Mouse (Mus musculus) liver, embryonic 11.5 days (tissue): ENCODE data around the gene Ivd. TPM values are rescaled to one million over a fixed set of nuclear protein-coding genes. Genes with fewer than 3 reads are reported as not detected.

ENCODE experiments used
- ATAC-seq: fragments of 200-750 bp; cut with Nextera tagmentation; replicated peaks from 2 replicates; pipeline ENCODE4 v1.8.0; 2017; ENCODE audit warnings: moderate number of reproducible peaks, mild to moderate bottlenecking, moderate TSS enrichment, moderate library complexity; ENCODE audit not compliant: low FRiP score
- DNase-seq: peaks from one replicate; pipeline ENCODE4 v3.0.0-alpha.2; 2017; ENCODE audit warnings: low spot score
- H3K27ac ChIP-seq: fragments of 300-500 bp; sonication (generic); 2 replicates; pipeline ENCODE4 v1.5.1; 2014; ENCODE audit warnings: mild to moderate bottlenecking, low read depth, low read length, control low read depth
- H3K27me3 ChIP-seq: fragments of 300-500 bp; sonication (generic); replicated peaks from 2 replicates; pipeline ENCODE4 v1.6.1; 2014; ENCODE audit warnings: low read length, mixed read lengths; ENCODE audit not compliant: control insufficient read depth, insufficient read depth
- H3K36me3 ChIP-seq: fragments of 300-500 bp; sonication (generic); 2 replicates; pipeline ENCODE4 v1.6.1; 2014; ENCODE audit warnings: mild to moderate bottlenecking, low read length, moderate library complexity, mixed read lengths; ENCODE audit not compliant: control insufficient read depth, insufficient read depth
- H3K4me1 ChIP-seq: fragments of 300-500 bp; sonication (generic); replicated peaks from 2 replicates; pipeline ENCODE4 v1.6.1; 2014; ENCODE audit warnings: low read length, mixed read lengths; ENCODE audit not compliant: control insufficient read depth, insufficient read depth
- H3K4me2 ChIP-seq: fragments of 300-500 bp; sonication (generic); 2 replicates; pipeline ENCODE4 v1.6.1; 2014; ENCODE audit warnings: mild to moderate bottlenecking, control low read depth, moderate library complexity
- H3K4me3 ChIP-seq: fragments of 300-500 bp; sonication (generic); 2 replicates; pipeline ENCODE4 v1.5.1; 2014; ENCODE audit warnings: low read depth, low read length, control low read depth
- H3K9ac ChIP-seq: fragments of 300-500 bp; sonication (generic); 2 replicates; pipeline ENCODE4 v1.6.1; 2014; ENCODE audit warnings: low read depth, low read length, control low read depth
- H3K9me3 ChIP-seq: fragments of 300-500 bp; sonication (generic); 2 replicates; pipeline ENCODE4 v1.6.1; 2016; ENCODE audit warnings: low read length, inconsistent platforms, mixed read lengths; ENCODE audit not compliant: control insufficient read depth
- WGBS: fragments of 180-500 bp; shearing (Covaris S2); extraction: QIAGEN DNeasy Blood & Tissue Kit; methylation state at CpG from one replicate; pipeline ENCODE4 v1.1.7; 2014; 5-methylcytosine and 5-hydroxymethylcytosine counted together
- polyA plus RNA-seq: library from polyadenylated mRNA; unstranded; fragments of >200 nt; fragmentation: Nextera tagmentation; extraction: Ambion mirVana; gene quantifications from 2 replicates; pipeline ENCODE4 v1.2.1, GENCODE M21; 2014

Gene Ivd
- polyA plus RNA-seq, 1 experiment from 2014 or later = 48.6 TPM

DNA sequence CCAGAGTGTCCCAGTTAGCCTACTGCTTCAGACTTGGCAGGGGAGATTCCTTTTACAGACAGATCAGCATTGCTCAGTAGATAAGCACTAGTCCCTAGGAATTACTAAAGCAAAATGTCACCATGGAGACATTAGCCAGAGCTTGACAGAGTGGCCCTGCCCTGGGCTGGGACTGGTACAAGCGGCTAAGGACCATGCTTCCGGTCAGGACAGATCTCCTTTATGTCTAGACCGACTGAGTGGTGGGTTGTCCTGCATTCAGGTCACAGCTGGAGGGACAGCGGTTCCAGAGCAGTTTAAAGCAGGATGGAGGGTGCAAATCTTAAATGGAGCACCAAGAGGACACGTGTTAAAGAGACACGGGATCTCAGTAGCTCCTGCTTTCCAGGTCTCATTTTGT is 64.2 kb downstream of the Ivd start:
- DNase-seq = no peak
- H3K9ac ChIP-seq = peak overlapping the region; percentile 82
- H3K27me3 ChIP-seq = no peaks in the 10 kb centered on the region
- 5% methylated on average over 6 of the region's 6 CpGs for WGBS
- H3K27ac ChIP-seq = peak overlapping the region; percentile 66; the same call in 1 of the 2 replicates
- H3K4me3 ChIP-seq = peak overlapping the region; percentile 82
- peaks cover 16% of the 10 kb centered on the region for H3K4me1 ChIP-seq
- H3K4me2 ChIP-seq = peak overlapping the region; percentile 99
- ATAC-seq = peak; percentile 47
- peaks cover 11% of the 10 kb centered on the region; the same call in 1 of the 2 replicates for H3K36me3 ChIP-seq
- H3K9me3 ChIP-seq = no peaks in the 10 kb centered on the region

DNA sequence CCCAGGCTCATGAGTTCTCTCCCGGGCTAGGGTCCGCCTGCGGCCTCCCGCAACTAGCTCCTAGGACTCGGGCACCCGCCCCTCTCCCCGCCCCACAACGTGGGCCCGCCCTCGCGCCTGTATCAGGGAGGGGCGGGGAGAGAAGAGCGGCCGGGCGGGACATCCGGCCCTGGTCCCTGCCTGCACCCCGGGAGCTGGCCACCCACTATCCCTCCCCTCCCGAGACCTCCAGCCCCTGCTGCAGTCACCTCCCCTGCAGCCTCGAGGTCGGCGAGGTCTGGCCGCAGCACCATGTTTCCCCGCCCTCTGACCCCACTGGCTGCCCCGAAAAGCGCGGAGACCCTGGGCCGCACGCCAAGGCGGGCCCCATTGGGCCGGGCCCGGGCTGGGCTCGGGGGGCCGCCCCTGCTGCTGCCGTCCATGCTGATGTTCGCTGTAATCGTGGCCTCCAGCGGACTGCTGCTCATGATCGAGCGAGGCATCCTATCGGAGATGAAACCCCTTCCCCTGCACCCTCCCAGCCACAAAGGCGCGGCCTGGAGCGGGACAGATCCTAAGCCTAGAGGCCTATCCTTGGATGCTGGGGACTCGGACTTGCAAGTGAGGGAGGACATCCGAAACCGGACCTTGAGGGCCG is 64.7 kb downstream of the Ivd start, which contains the start of gene Chst14:
Gene Chst14 (plus strand): TSS at position 136 of the 637 bp plus-strand sequence.
- H3K36me3 ChIP-seq = peaks cover 11% of the 10 kb centered on the region; the same call in 1 of the 2 replicates
- WGBS = 1% methylated on average over 45 of the region's 47 CpGs
- ATAC-seq (peak; percentile 95), DNase-seq (peak; percentile 80)
- no peaks in the 10 kb centered on the region for H3K27me3 ChIP-seq
- H3K27ac ChIP-seq = peak within 1 kb of the TSS; percentile 66
- peak within 1 kb of the TSS; percentile 82 for H3K9ac ChIP-seq
- no peaks in the 10 kb centered on the region for H3K9me3 ChIP-seq
- peak within 1 kb of the TSS; percentile 82 for H3K4me3 ChIP-seq
- H3K4me1 ChIP-seq = peaks cover 16% of the 10 kb centered on the region
- peak within 1 kb of the TSS; percentile 99 for H3K4me2 ChIP-seq

DNA sequence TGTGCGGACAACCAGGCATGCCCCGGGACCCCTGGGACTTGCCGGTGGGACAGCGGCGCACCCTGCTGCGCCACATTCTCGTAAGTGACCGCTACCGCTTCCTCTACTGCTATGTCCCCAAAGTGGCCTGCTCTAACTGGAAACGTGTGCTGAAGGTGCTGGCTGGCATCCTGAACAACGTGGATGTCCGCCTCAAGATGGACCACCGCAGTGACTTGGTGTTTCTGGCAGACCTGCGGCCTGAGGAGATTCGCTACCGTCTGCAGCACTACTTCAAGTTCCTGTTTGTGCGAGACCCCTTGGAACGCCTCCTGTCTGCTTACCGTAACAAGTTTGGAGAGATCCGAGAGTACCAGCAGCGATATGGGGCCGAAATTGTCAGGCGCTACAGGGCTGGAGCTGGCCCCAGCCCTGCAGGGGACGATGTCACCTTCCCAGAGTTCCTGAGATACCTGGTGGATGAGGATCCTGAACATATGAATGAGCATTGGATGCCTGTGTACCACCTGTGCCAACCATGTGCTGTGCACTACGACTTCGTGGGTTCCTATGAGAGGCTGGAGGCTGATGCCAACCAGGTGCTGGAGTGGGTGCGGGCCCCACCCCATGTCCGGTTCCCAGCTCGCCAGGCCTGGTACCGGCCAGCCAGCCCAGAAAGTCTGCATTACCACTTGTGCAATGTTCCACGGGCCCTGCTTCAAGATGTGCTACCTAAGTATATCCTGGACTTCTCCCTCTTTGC is 65.4 kb downstream of the Ivd start:
- H3K9me3 ChIP-seq = no peaks in the 10 kb centered on the region
- H3K4me3 ChIP-seq = peak overlapping the region; percentile 82
- H3K4me1 ChIP-seq = peaks cover 16% of the 10 kb centered on the region
- H3K27ac ChIP-seq = peak overlapping the region; percentile 66
- DNase-seq = no peak
- 32% methylated on average over 31 of the region's 31 CpGs for WGBS
- H3K27me3 ChIP-seq = no peaks in the 10 kb centered on the region
- H3K36me3 ChIP-seq = peaks cover 9% of the 10 kb centered on the region; the same call in 1 of the 2 replicates
- H3K4me2 ChIP-seq = peak overlapping the region; percentile 99
- peak overlapping the region; percentile 82 for H3K9ac ChIP-seq
- ATAC-seq = no peak

Other genes with a start within 250 kb of the Ivd start
- 2.2 and 2.8 TPM in 2 replicates for gene Pak6, start 198.7 kb upstream of the Ivd start, polyA plus RNA-seq
- 0.16 TPM in 1 of 2 replicates, not detected in the other for gene Ankrd63, start 158.0 kb upstream of the Ivd start, polyA plus RNA-seq
- gene Plcb2, start 133.5 kb upstream of the Ivd start, polyA plus RNA-seq = 2.9 and 3.5 TPM in 2 replicates
- gene Inafm2, start 116.2 kb upstream of the Ivd start, polyA plus RNA-seq = 32.3 and 33.0 TPM in 2 replicates
- gene Ccdc9b, start 99.3 kb upstream of the Ivd start, polyA plus RNA-seq = 0.14 and 0.19 TPM in 2 replicates
- gene Phgr1, start 89.2 kb upstream of the Ivd start, polyA plus RNA-seq = not detected in 2 replicates
- 0.32 and 0.60 TPM in 2 replicates for gene Disp2, start 82.2 kb upstream of the Ivd start, polyA plus RNA-seq
- 127 TPM in 2 replicates for gene Knstrn, start 48.0 kb upstream of the Ivd start, polyA plus RNA-seq
- 1.7 and 1.9 TPM in 2 replicates for gene Bahd1, start 38.4 kb downstream of the Ivd start, polyA plus RNA-seq
- 15.4 and 16.4 TPM in 2 replicates for gene Chst14, start 64.5 kb downstream of the Ivd start, polyA plus RNA-seq
- gene Ccdc32, start 167.4 kb downstream of the Ivd start, polyA plus RNA-seq = 24.8 and 26.5 TPM in 2 replicates
- 7.4 and 7.7 TPM in 2 replicates for gene Rpusd2, start 172.8 kb downstream of the Ivd start, polyA plus RNA-seq
- 60.7 and 64.8 TPM in 2 replicates for gene Knl1, start 185.2 kb downstream of the Ivd start, polyA plus RNA-seq